Mouse (Mus musculus) heart, embryonic 15.5 days (tissue): ENCODE measurements around the gene Il11ra1. TPM values are rescaled to one million over a fixed set of nuclear protein-coding genes. Genes with fewer than 3 reads are reported as not detected.

Experiments
- polyA plus RNA-seq: library from polyadenylated mRNA; unstranded; fragments of >200 nt; fragmentation: Nextera tagmentation; extraction: Ambion mirVana; gene quantifications from 2 replicates; pipeline ENCODE4 v1.2.1, GENCODE M21; 2015

The Il11ra1 gene
- polyA plus RNA-seq, 1 experiment from 2014 or later, result 130 TPM

Other genes starting within 250 kb of the Il11ra1 start
- 3.0 and 4.4 TPM in 2 replicates for gene Kif24, start 235.1 kb upstream of the Il11ra1 start, polyA plus RNA-seq
- 37.1 and 38.5 TPM in 2 replicates for gene Nudt2, start 234.8 kb upstream of the Il11ra1 start, polyA plus RNA-seq
- gene AI464131, start 196.9 kb upstream of the Il11ra1 start, polyA plus RNA-seq, result 2.7 and 4.0 TPM in 2 replicates
- 0.77 and 0.95 TPM in 2 replicates for gene 1110017D15Rik, start 182.7 kb upstream of the Il11ra1 start, polyA plus RNA-seq
- gene Fam219a, start 130.5 kb upstream of the Il11ra1 start, polyA plus RNA-seq, result 2.4 and 2.7 TPM in 2 replicates
- 1.5 and 3.8 TPM in 2 replicates for gene Dnaic1, start 130.2 kb upstream of the Il11ra1 start, polyA plus RNA-seq
- gene Enho, start 59.7 kb upstream of the Il11ra1 start, polyA plus RNA-seq, result 3.3 and 5.8 TPM in 2 replicates
- 2.0 and 3.9 TPM in 2 replicates for gene Cntfr, start 2.9 kb upstream of the Il11ra1 start, polyA plus RNA-seq
- gene Rpp25l, start 13.5 kb downstream of the Il11ra1 start, polyA plus RNA-seq, result 42.7 and 47.4 TPM in 2 replicates
- gene Dctn3, start 23.2 kb downstream of the Il11ra1 start, polyA plus RNA-seq, result 122 and 125 TPM in 2 replicates
- gene Arid3c, start 31.2 kb downstream of the Il11ra1 start, polyA plus RNA-seq, result not detected in 2 replicates
- gene Galt, start 55.2 kb downstream of the Il11ra1 start, polyA plus RNA-seq, result 54.8 and 59.2 TPM in 2 replicates
- gene Sigmar1, start 56.2 kb downstream of the Il11ra1 start, polyA plus RNA-seq, result 41.7 and 60.3 TPM in 2 replicates
- 40.2 and 47.1 TPM in 2 replicates for gene Ccl27a, start 74.3 kb downstream of the Il11ra1 start, polyA plus RNA-seq
- 11.5 and 20.4 TPM in 2 replicates for gene Gm21541, start 203.6 kb downstream of the Il11ra1 start, polyA plus RNA-seq
- gene Gm20878, start 241.6 kb downstream of the Il11ra1 start, polyA plus RNA-seq, result 1.9 and 2.5 TPM in 2 replicates